ENCODE assay signal across 8 mouse cellular contexts in the genomic region with DNA sequence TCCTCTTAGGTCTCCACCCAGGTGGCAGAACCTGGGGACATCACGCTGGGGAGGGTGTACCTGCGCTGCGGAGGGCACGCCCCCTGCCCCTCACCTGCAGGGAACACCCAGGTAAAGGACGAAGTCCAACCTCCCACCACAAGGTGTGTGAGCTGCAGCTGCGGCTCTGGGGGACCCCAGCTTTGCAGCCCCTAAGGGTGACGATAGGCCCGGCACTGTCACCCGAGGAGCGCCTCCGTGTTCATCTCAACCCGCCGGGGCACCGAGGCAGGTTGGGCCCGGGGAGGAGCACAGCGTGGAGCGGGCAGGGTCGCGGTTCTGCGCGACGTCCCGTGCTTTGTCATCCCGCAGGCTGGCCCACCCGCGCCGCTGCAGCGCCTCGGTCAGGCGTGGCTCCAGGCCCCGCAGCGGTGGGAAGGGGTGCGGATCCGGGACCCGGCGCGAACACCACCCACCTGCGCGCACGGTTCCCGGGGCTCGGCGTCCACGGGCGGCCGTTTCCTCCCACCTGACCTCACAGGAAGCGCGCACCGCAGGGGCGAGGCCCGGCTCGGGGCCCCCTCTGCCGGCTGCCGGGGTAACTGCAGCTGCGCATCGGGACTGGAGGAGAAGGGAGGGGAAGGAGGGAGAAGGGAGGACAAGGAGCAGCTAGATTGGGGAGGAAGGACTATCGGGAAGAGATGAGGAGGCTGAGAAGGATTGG. TPM values are rescaled to one million over a fixed set of nuclear protein-coding genes. Genes with fewer than 3 reads are reported as not detected.
A peak's percentile ranks its signal among the peaks of the same experiment; 100 is the strongest.
DNase-seq lines count a peak whose midpoint lies in the region; ATAC-seq and TF ChIP-seq lines count a peak whose summit lies in the region.

No protein-coding gene starts in this region.

- peak overlapping the region; percentile 99 for H3K27ac ChIP-seq in cerebellum, adult 2 months (ENCODE audit: insufficient read depth, low read length)
- no peak overlapping the region for H3K27ac ChIP-seq in forebrain, embryonic 16.5 days (ENCODE audit: low read length)
- H3K27ac ChIP-seq in liver, embryonic 16.5 days (ENCODE audit: low read length) = no peak overlapping the region
- no peak overlapping the region for H3K27ac ChIP-seq in neural tube, embryonic 14.5 days (ENCODE audit: low read depth, low read length)

- H3K4me1 ChIP-seq in E14TG2a.4 (replicated peaks; ENCODE audit: low read depth, low read length) = peaks cover 40% of the 10 kb centered on the region
- peaks cover 12% of the 10 kb centered on the region for H3K4me1 ChIP-seq in cerebellum, adult 2 months (ENCODE audit: control insufficient read depth, insufficient read depth, low read length)
- H3K4me1 ChIP-seq in forebrain, embryonic 16.5 days (replicated peaks; ENCODE audit: control insufficient read depth, insufficient read depth, low read length) = peaks cover 24% of the 10 kb centered on the region
- H3K4me1 ChIP-seq in liver, embryonic 16.5 days (ENCODE audit: control insufficient read depth, low read depth, low read length) = no peaks in the 10 kb centered on the region
- peaks cover 12% of the 10 kb centered on the region; the same call in 1 of the 2 replicates for H3K4me1 ChIP-seq in neural tube, embryonic 14.5 days (ENCODE audit: control insufficient read depth, insufficient read depth, low read length)

- peak; percentile 35 for TF ChIP-seq CTCF in E14TG2a.4 (conservative IDR thresholded peaks at IDR 0.05; ENCODE audit: low read length)
- peak; percentile 60 for TF ChIP-seq CTCF in cerebellum, adult 2 months (IDR thresholded peaks at IDR 0.05; ENCODE audit: borderline replicate concordance, insufficient read depth, low read depth, low read length)

- peaks cover 62% of the 10 kb centered on the region for H3K27me3 ChIP-seq in E14TG2a.4 (ENCODE audit: insufficient read depth, low read length)
- no peaks in the 10 kb centered on the region for H3K27me3 ChIP-seq in cerebellum, adult 2 months (ENCODE audit: control insufficient read depth, insufficient read depth, low read length)
- no peaks in the 10 kb centered on the region for H3K27me3 ChIP-seq in forebrain, embryonic 16.5 days (replicated peaks; ENCODE audit: control insufficient read depth, insufficient read depth, low read length)
- H3K27me3 ChIP-seq in liver, embryonic 16.5 days (ENCODE audit: control insufficient read depth, insufficient read depth, low read depth, low read length) = peaks cover 33% of the 10 kb centered on the region
- peaks cover 6% of the 10 kb centered on the region; the same call in 1 of the 2 replicates for H3K27me3 ChIP-seq in neural tube, embryonic 14.5 days (ENCODE audit: control insufficient read depth, insufficient read depth, low read length)

- ATAC-seq in forebrain, embryonic 16.5 days = peak; percentile 87
- ATAC-seq in liver, embryonic 16.5 days (ENCODE audit: low read depth) = 0 out of 2 replicates have a peak, but pooled peaks have one; percentile 16
- peak; percentile 89 for ATAC-seq in neural tube, embryonic 14.5 days (ENCODE audit: low read depth)

- peak; percentile 70 for TF ChIP-seq POLR2A in cerebellum, adult 2 months (IDR thresholded peaks at IDR 0.05; ENCODE audit: borderline replicate concordance, insufficient read depth, low read length)

- peak; percentile 92 to 97 for DNase-seq in cerebellum, adult 2 months
- DNase-seq in heart, postnatal 25 days (ENCODE audit: low spot score) = peak; percentile 31
- peak; percentile 87 for DNase-seq in layer of hippocampus, adult 11-12 months (ENCODE audit: low spot score)
- peak; percentile 50 for DNase-seq in telencephalon, adult 2 months (ENCODE audit: low read depth, low spot score)

- peak overlapping the region; percentile 89 for H3K4me3 ChIP-seq in E14TG2a.4 (replicated peaks; ENCODE audit: low read length)
- peak overlapping the region; percentile 96 for H3K4me3 ChIP-seq in cerebellum, adult 2 months (replicated peaks; ENCODE audit: insufficient read depth, low read depth, low read length)
- peak overlapping the region; percentile 81 for H3K4me3 ChIP-seq in forebrain, embryonic 16.5 days (replicated peaks; ENCODE audit: low read length)
- H3K4me3 ChIP-seq in liver, embryonic 16.5 days (ENCODE audit: low read depth, low read length) = peak overlapping the region; percentile 54
- peak overlapping the region; percentile 79 for H3K4me3 ChIP-seq in neural tube, embryonic 14.5 days (ENCODE audit: low read depth, low read length)

- under 1% methylated on average over 57 of the region's 57 CpGs for whole genome bisulfite sequencing in cerebellum, adult 2 months
- WGBS in forebrain, embryonic 16.5 days = 0% methylated on average over 57 of the region's 57 CpGs
- under 1% methylated on average over 57 of the region's 57 CpGs for WGBS in liver, embryonic 16.5 days (ENCODE audit: insufficient replicate concordance)
- under 1% methylated on average over 56 of the region's 57 CpGs for WGBS in neural tube, embryonic 14.5 days

- H3K36me3 ChIP-seq in E14TG2a.4 (ENCODE audit: insufficient read depth, low read length) = no peaks in the 10 kb centered on the region
- H3K36me3 ChIP-seq in forebrain, embryonic 16.5 days (ENCODE audit: control insufficient read depth, insufficient read depth) = no peaks in the 10 kb centered on the region
- H3K36me3 ChIP-seq in liver, embryonic 16.5 days (ENCODE audit: control insufficient read depth, insufficient read depth) = no peaks in the 10 kb centered on the region
- no peaks in the 10 kb centered on the region; the same call in 1 of the 2 replicates for H3K36me3 ChIP-seq in neural tube, embryonic 14.5 days (ENCODE audit: control insufficient read depth, insufficient read depth, low read length)

- no peaks in the 10 kb centered on the region for H3K9me3 ChIP-seq in E14TG2a.4 (ENCODE audit: low read length)
- H3K9me3 ChIP-seq in forebrain, embryonic 16.5 days (ENCODE audit: control insufficient read depth, low read length) = no peaks in the 10 kb centered on the region
- no peaks in the 10 kb centered on the region for H3K9me3 ChIP-seq in liver, embryonic 16.5 days (replicated peaks; ENCODE audit: control insufficient read depth, low read length)
- no peaks in the 10 kb centered on the region for H3K9me3 ChIP-seq in neural tube, embryonic 14.5 days (ENCODE audit: control insufficient read depth, low read length)

- peak overlapping the region; percentile 88 for H3K4me2 ChIP-seq in forebrain, embryonic 16.5 days (ENCODE audit: low read length)
- peak overlapping the region; percentile 69 for H3K4me2 ChIP-seq in liver, embryonic 16.5 days (ENCODE audit: low read depth, low read length)
- H3K4me2 ChIP-seq in neural tube, embryonic 14.5 days (ENCODE audit: low read depth, low read length) = peak overlapping the region; percentile 93

- peak overlapping the region; percentile 94 for H3K9ac ChIP-seq in forebrain, embryonic 16.5 days (replicated peaks; ENCODE audit: low read depth, low read length)
- no peak overlapping the region for H3K9ac ChIP-seq in liver, embryonic 16.5 days (ENCODE audit: low read depth, low read length)
- H3K9ac ChIP-seq in neural tube, embryonic 14.5 days (replicated peaks; ENCODE audit: low read depth, low read length) = peak overlapping the region; percentile 88

- intact Hi-C loops in heart, postnatal 25 days (cut with DNase I) = no loop called here

RNA-seq across cellular contexts. Expression of gene Neurog3, which starts 22.2 kb away (rescaled TPM):
- polyA plus RNA-seq in cerebellum, adult 2 months (2012; rRNA removed) = 0.13 and 0.18 TPM in 2 replicates
- 0.16 TPM in 1 of 2 replicates, not detected in the other for polyA plus RNA-seq in forebrain, embryonic 16.5 days (2015; fragmentation: Nextera tagmentation; extraction: Ambion mirVana)
- total RNA-seq in heart, postnatal 25 days (2021) = not detected
- polyA plus RNA-seq in liver, embryonic 16.5 days (2015; fragmentation: Nextera tagmentation; extraction: Ambion mirVana) = 0.14 TPM in 1 of 2 replicates, not detected in the other
- polyA plus RNA-seq in neural tube, embryonic 14.5 days (2014; fragmentation: Nextera tagmentation; extraction: Ambion mirVana) = 0.16 and 0.68 TPM in 2 replicates

RNA-seq across cellular contexts. Expression of gene Fam241b, which starts 33.1 kb away (rescaled TPM):
- polyA plus RNA-seq in cerebellum, adult 2 months (2012; rRNA removed) = 71.8 and 74.2 TPM in 2 replicates
- polyA plus RNA-seq in forebrain, embryonic 16.5 days (2015; fragmentation: Nextera tagmentation; extraction: Ambion mirVana) = 153 and 185 TPM in 2 replicates
- total RNA-seq in heart, postnatal 25 days (2021) = 1 to 10 TPM; 1.6 TPM
- polyA plus RNA-seq in liver, embryonic 16.5 days (2015; fragmentation: Nextera tagmentation; extraction: Ambion mirVana) = 0.55 and 1.1 TPM in 2 replicates
- polyA plus RNA-seq in neural tube, embryonic 14.5 days (2014; fragmentation: Nextera tagmentation; extraction: Ambion mirVana) = 32.5 and 44.7 TPM in 2 replicates

Comparison
In these comparisons a context has a peak if more than half of its experiments do, and no peak if none do; other contexts are left out.
1. DNase-seq: peak in every context shown above with its lines; median percentile 94 in cerebellum, adult 2 months; 87 in layer of hippocampus, adult 11-12 months; 50 in telencephalon, adult 2 months; 31 in heart, postnatal 25 days.
2. ATAC-seq: peak in every context shown above with its lines; median percentile 89 in neural tube, embryonic 14.5 days; 87 in forebrain, embryonic 16.5 days; 16 in liver, embryonic 16.5 days.
3. RNA of gene Fam241b, which starts 33.1 kb away (polyA plus RNA-seq): 153 to 185 TPM in forebrain, embryonic 16.5 days, 71.8 to 74.2 TPM in cerebellum, adult 2 months and 32.5 to 44.7 TPM in neural tube, embryonic 14.5 days; 0.55 to 1.1 TPM in liver, embryonic 16.5 days; every median in the first group is over 10 times any median in the second.
4. Peak in every context shown above with its lines, with median percentiles within 50 percentile points of each other: H3K4me3 ChIP-seq and H3K4me2 ChIP-seq.